Mouse (Mus musculus) kidney, embryonic 14.5 days (tissue): Measurements from ENCODE around the gene Pla2g2d. TPM values are rescaled to one million over a fixed set of nuclear protein-coding genes. Genes with fewer than 3 reads are reported as not detected.

ENCODE experiments used
- ATAC-seq: fragments of 200-750 bp; cut with Nextera tagmentation; 2 replicates; pipeline ENCODE4 v1.8.0; 2017; ENCODE audit warnings: moderate number of reproducible peaks, mild to moderate bottlenecking, moderate TSS enrichment, moderate library complexity; ENCODE audit not compliant: low FRiP score, low TSS enrichment
- H3K27ac ChIP-seq: fragments of 300-500 bp; sonication (generic); 2 replicates; pipeline ENCODE4 v1.5.1; 2014; ENCODE audit warnings: low read depth, mild to moderate bottlenecking, low read length, moderate library complexity, mixed read lengths
- H3K27me3 ChIP-seq: fragments of 300-500 bp; sonication (generic); 2 replicates; pipeline ENCODE4 v1.6.1; 2014; ENCODE audit warnings: mild to moderate bottlenecking, low read length; ENCODE audit not compliant: control insufficient read depth, insufficient read depth
- H3K36me3 ChIP-seq: fragments of 300-500 bp; sonication (generic); 2 replicates; pipeline ENCODE4 v1.6.1; 2014; ENCODE audit warnings: low read length, mixed read lengths; ENCODE audit not compliant: control insufficient read depth, insufficient read depth
- H3K4me1 ChIP-seq: fragments of 300-500 bp; sonication (generic); 2 replicates; pipeline ENCODE4 v1.6.1; 2014; ENCODE audit warnings: low read length, mixed read lengths; ENCODE audit not compliant: control insufficient read depth, insufficient read depth
- H3K4me2 ChIP-seq: fragments of 300-500 bp; sonication (generic); replicated peaks from 2 replicates; pipeline ENCODE4 v1.6.1; 2014; ENCODE audit warnings: low read depth, mild to moderate bottlenecking, low read length
- H3K4me3 ChIP-seq: fragments of 300-500 bp; sonication (generic); 2 replicates; pipeline ENCODE4 v1.5.1; 2014; ENCODE audit warnings: mild to moderate bottlenecking, low read length
- H3K9ac ChIP-seq: fragments of 300-500 bp; sonication (generic); 2 replicates; pipeline ENCODE4 v1.6.1; 2014; ENCODE audit warnings: low read depth, mild to moderate bottlenecking, low read length, moderate library complexity
- H3K9me3 ChIP-seq: fragments of 300-500 bp; sonication (generic); 2 replicates; pipeline ENCODE4 v1.6.1; 2016; ENCODE audit warnings: low read length; ENCODE audit not compliant: control insufficient read depth
- WGBS: fragments of 180-500 bp; shearing (Covaris S2); extraction: QIAGEN DNeasy Blood & Tissue Kit; methylation state at CpG from one replicate; pipeline ENCODE4 v1.1.7; 2014; 5-methylcytosine and 5-hydroxymethylcytosine counted together
- polyA plus RNA-seq: library from polyadenylated mRNA; unstranded; fragments of >200 nt; fragmentation: Nextera tagmentation; extraction: Ambion mirVana; gene quantifications from 2 replicates; pipeline ENCODE4 v1.2.1, GENCODE M21; 2014

Pla2g2d gene
- polyA plus RNA-seq, 1 experiment from 2014 or later, result not detected

GRCm38 (mm10) chr4:138771970-138772369 lies 3.6 kb upstream of the Pla2g2d start:
- no peaks in the 10 kb centered on the region for H3K9me3 ChIP-seq
- no peaks in the 10 kb centered on the region for H3K27me3 ChIP-seq
- no peak overlapping the region for H3K9ac ChIP-seq
- ATAC-seq, result no peak
- H3K4me1 ChIP-seq, result 0 out of 2 replicates have a peak, but pooled peaks cover under 1% of the 10 kb centered on the region
- H3K36me3 ChIP-seq, result no peaks in the 10 kb centered on the region
- 83% methylated on average over 10 of the region's 10 CpGs for WGBS
- H3K4me2 ChIP-seq, result no peak overlapping the region
- no peak overlapping the region for H3K27ac ChIP-seq
- no peak overlapping the region for H3K4me3 ChIP-seq

GRCm38 (mm10) chr4:138772386-138772785 lies 3.1 kb upstream of the Pla2g2d start:
- 66% methylated on average over 5 of the region's 5 CpGs for WGBS
- H3K9ac ChIP-seq, result no peak overlapping the region
- no peak for ATAC-seq

GRCm38 (mm10) chr4:138777417-138778407 lies 2.2 kb downstream of the Pla2g2d start:
- no peak for ATAC-seq
- H3K9ac ChIP-seq, result no peak overlapping the region
- no peak overlapping the region for H3K4me3 ChIP-seq
- WGBS, result 33% methylated on average over 20 of the region's 20 CpGs
- H3K27me3 ChIP-seq, result no peaks in the 10 kb centered on the region
- H3K4me2 ChIP-seq, result no peak overlapping the region
- H3K36me3 ChIP-seq, result no peaks in the 10 kb centered on the region
- H3K27ac ChIP-seq, result no peak overlapping the region
- no peaks in the 10 kb centered on the region for H3K9me3 ChIP-seq
- H3K4me1 ChIP-seq, result no peaks in the 10 kb centered on the region; the same call in 1 of the 2 replicates

More at GRCm38 (mm10) chr4:138772386-138772785, 3.1 kb upstream of the Pla2g2d start:
- H3K4me2 ChIP-seq, result no peak overlapping the region
- H3K4me1 ChIP-seq, result no peaks in the 10 kb centered on the region
- H3K27ac ChIP-seq, result no peak overlapping the region
- H3K27me3 ChIP-seq, result no peaks in the 10 kb centered on the region
- no peaks in the 10 kb centered on the region for H3K36me3 ChIP-seq
- H3K4me3 ChIP-seq, result no peak overlapping the region
- no peaks in the 10 kb centered on the region for H3K9me3 ChIP-seq

- Histone ChIP-seq H3K9ac (no peak overlapping the region), H3K9me3 (no peaks in the 10 kb centered on the region), H3K4me3 (no peak overlapping the region), H3K4me1 (no peaks in the 10 kb centered on the region; the same call in 1 of the 2 replicates), H3K4me2 (no peak overlapping the region), H3K36me3 (no peaks in the 10 kb centered on the region), H3K27me3 (no peaks in the 10 kb centered on the region), H3K27ac (no peak overlapping the region)
- no peak for ATAC-seq
- 85% methylated on average over 5 of the region's 5 CpGs for WGBS
Measured at GRCm38 (mm10) chr4:138780300-138780699, 4.8 kb downstream of the Pla2g2d start.

- no peaks in the 10 kb centered on the region for H3K9me3 ChIP-seq
- 77% methylated on average over 6 of the region's 6 CpGs for WGBS
- H3K9ac ChIP-seq, result no peak overlapping the region
- H3K27me3 ChIP-seq, result no peaks in the 10 kb centered on the region
- H3K4me1 ChIP-seq, result no peaks in the 10 kb centered on the region; the same call in 1 of the 2 replicates
- H3K36me3 ChIP-seq, result no peaks in the 10 kb centered on the region
- H3K4me3 ChIP-seq, result no peak overlapping the region
- no peak overlapping the region for H3K27ac ChIP-seq
- H3K4me2 ChIP-seq, result no peak overlapping the region
- no peak for ATAC-seq
Measured at GRCm38 (mm10) chr4:138782098-138782497, 6.6 kb downstream of the Pla2g2d start.

GRCm38 (mm10) chr4:138785721-138786120 lies 10.2 kb downstream of the Pla2g2d start:
- Histone ChIP-seq H3K27ac (no peak overlapping the region), H3K36me3 (no peaks in the 10 kb centered on the region)
- 57% methylated on average over 4 of the region's 4 CpGs for WGBS

GRCm38 (mm10) chr4:138786141-138786540 lies 10.6 kb downstream of the Pla2g2d start:
- WGBS, result 46% methylated on average over 4 of the region's 4 CpGs
- Histone ChIP-seq H3K36me3 (no peaks in the 10 kb centered on the region), H3K9me3 (no peaks in the 10 kb centered on the region), H3K27ac (no peak overlapping the region), H3K27me3 (no peaks in the 10 kb centered on the region), H3K4me1 (no peaks in the 10 kb centered on the region), H3K4me2 (no peak overlapping the region), H3K4me3 (no peak overlapping the region), H3K9ac (no peak overlapping the region)
- ATAC-seq, result no peak

More at GRCm38 (mm10) chr4:138785721-138786120, 10.2 kb downstream of the Pla2g2d start:
- Histone ChIP-seq H3K9me3 (no peaks in the 10 kb centered on the region), H3K4me2 (no peak overlapping the region), H3K9ac (no peak overlapping the region), H3K27me3 (no peaks in the 10 kb centered on the region), H3K4me3 (no peak overlapping the region), H3K4me1 (no peaks in the 10 kb centered on the region)
- ATAC-seq, result no peak

- H3K4me3 ChIP-seq, result no peak overlapping the region
- H3K4me2 ChIP-seq, result no peak overlapping the region
- H3K36me3 ChIP-seq, result no peaks in the 10 kb centered on the region
- no peak overlapping the region for H3K27ac ChIP-seq
- no peaks in the 10 kb centered on the region for H3K4me1 ChIP-seq
- 75% methylated on average over 4 of the region's 4 CpGs for WGBS
- H3K9me3 ChIP-seq, result no peaks in the 10 kb centered on the region
- no peak overlapping the region for H3K9ac ChIP-seq
- H3K27me3 ChIP-seq, result no peaks in the 10 kb centered on the region
- ATAC-seq, result no peak
Measured at GRCm38 (mm10) chr4:138788381-138788780, 12.8 kb downstream of the Pla2g2d start.

- no peak overlapping the region for H3K4me3 ChIP-seq
- no peaks in the 10 kb centered on the region for H3K36me3 ChIP-seq
- 0 out of 2 replicates have a peak, but pooled peaks cover under 1% of the 10 kb centered on the region for H3K4me1 ChIP-seq
- 69% methylated on average over 6 of the region's 6 CpGs for WGBS
- H3K27ac ChIP-seq, result no peak overlapping the region
- H3K4me2 ChIP-seq, result no peak overlapping the region
- no peak overlapping the region for H3K9ac ChIP-seq
- no peaks in the 10 kb centered on the region for H3K27me3 ChIP-seq
- H3K9me3 ChIP-seq, result no peaks in the 10 kb centered on the region
- ATAC-seq, result no peak
Measured at GRCm38 (mm10) chr4:138791452-138791851, 15.9 kb downstream of the Pla2g2d start.
